Mouse (Mus musculus) ES-CJ7 (cell line): ENCODE measurements around the gene Kcnj13.
A peak's percentile ranks its signal among the peaks of the same experiment; 100 is the strongest.

Experiments used
- DNase-seq: peaks from one replicate; pipeline ENCODE4 v3.0.0; 2011; ENCODE audit warnings: low read depth, low spot score

Gene Kcnj13

GRCm38 (mm10) chr1:87394594-87394993 is at the start of gene Kcnj13:
Kcnj13 (minus strand) TSS chr1:87394729.
- DNase-seq: no peak

DNA sequence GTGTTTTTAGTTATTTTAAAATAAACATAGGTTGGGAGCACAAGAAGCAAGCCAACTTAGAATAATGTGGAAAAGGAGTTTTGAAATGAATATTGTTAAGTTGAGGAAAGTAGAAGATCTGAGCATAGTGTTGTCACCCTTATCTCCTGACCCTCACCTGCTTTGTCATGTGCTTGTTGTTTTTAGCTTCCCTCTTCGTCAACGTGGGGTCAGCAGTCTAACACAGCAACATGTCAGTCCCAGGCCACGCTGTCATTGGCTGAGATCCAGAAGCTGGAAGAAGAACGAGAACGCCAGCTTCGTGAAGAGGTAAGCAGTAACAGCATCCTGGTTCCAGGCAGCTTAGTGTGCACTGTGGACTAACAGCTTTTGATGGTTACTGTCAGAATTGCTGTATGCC is 42.1 kb upstream of the Kcnj13 start:
- DNase-seq: no peak

DNA sequence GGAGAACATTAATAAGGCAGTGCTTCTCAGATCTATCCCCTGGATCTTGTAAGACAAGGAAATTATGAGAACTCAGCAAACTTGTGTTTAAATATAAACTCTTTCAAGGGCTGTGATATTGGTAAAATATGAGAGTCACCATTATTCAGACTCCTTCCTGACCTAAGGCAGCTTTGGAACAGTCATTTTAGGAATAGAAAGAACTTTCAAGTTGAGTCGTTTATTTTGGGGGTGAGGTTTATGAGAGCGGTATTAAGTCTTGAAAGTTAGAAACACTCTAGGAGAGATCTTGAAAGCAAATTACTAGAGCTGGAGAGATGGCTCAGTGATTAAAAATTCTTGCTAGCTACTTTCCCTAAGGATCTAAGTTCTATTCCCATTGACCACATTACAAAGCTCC is 40.6 kb upstream of the Kcnj13 start:
- DNase-seq: no peak

DNA sequence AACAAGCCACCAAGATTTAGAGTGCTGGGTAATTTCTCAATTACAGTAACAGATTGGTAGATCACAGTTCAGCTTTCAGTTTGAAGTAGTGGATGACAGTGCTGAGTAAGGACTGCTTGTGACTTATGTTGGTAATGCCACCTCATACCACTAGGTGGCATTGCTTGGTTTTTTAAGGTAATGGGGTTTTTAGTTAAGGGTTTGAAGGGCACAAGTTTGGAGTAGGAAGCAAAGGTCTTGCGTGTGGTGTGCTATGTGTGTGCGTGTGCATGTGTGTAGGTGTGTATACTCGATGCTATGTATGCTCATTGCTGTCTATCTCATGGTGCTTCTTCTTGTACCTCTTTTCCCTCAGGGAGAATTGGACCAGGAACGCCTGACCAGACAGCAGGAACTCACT is 24.2 kb upstream of the Kcnj13 start:
- peak; percentile 82 for DNase-seq

- no peak for DNase-seq
Observed at GRCm38 (mm10) chr1:87409380-87409779, 14.9 kb upstream of the Kcnj13 start.

GRCm38 (mm10) chr1:87406012-87406411 is 11.5 kb upstream of the Kcnj13 start:
- no peak for DNase-seq

- DNase-seq: no peak
Observed at GRCm38 (mm10) chr1:87404710-87405109, 10.2 kb upstream of the Kcnj13 start.

GRCm38 (mm10) chr1:87396923-87397586 is 2.5 kb upstream of the Kcnj13 start:
- no peak for DNase-seq

GRCm38 (mm10) chr1:87393444-87394195 is 909 bp downstream of the Kcnj13 start:
- no peak for DNase-seq

DNA sequence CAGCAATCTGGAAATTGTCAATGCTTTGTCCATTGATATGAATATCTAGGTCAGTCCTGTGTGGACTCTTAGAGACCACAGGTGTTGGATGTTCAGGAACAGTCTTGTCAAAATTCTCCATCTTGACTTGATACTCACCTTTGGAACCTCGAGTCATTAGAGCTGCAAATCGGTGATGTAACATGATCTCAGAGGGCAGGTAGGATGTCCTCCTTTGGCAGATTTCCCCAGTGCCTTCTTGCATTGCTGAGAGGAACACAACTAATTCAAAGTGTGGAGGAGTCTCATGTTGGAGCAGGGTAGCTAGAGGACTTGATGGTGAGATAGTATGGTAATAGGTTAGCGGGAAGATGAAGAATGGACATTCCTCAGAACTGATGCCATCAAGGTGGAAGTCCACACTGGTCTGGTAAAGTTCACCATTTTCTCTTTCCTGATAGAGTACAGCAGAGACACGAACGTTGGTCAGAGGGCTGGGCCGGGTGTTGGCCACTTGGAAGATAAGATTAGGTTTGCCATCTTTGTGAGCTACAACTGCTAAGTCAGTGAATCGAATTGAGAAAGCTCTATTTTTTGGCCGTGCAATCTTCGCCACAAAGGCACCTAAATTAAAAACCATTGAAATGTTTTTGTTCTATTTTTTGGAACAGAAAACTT is 8.0 kb downstream of the Kcnj13 start:
- DNase-seq: no peak

- DNase-seq: peak; percentile 31
Observed at GRCm38 (mm10) chr1:87381152-87381551, 13.4 kb downstream of the Kcnj13 start.

DNA sequence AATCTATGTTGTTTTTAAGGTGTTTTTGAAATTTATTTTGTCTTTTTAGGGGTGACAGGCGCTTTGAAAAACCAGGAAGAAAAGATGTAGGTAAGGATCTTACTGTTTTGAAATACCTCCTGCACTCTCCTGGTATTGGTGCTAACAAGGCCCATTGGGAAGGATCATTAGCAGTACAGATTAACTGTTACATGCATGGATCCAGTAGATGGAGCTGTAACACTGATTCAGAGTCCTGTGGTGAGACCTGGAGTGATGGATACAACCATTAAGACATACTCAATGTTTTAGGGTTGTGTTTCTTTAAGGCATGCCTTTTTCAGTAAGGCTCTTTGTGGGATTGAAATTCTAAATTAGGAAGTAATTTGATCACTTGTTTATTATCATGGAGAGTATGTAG is 14.6 kb downstream of the Kcnj13 start:
- peak; percentile 75 for DNase-seq

DNA sequence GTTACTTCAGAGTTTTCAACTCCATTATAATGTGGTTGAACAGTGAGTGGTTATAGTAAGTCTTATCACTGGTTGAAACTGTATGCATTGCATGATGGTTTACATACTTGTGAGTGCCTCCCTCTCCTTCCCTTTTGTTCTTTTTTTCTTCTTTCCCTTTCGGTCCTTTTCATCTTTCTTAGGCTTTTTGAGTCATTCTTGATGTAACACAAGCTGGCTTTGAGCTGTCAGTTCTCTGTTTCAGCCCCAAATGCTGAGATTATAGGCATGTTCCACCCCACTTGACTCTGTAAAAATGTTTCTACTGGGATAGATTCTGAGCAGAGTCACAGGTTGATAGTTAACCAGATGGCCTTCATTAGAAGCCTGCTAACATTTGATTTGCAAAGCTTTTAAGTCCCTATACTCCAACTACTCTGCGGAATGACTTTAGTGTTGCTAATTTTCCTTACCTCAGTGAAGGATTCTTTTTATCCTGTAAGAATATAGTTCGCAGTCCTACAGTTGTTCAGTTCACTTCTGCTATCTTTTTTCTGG is 16.4 kb downstream of the Kcnj13 start:
- DNase-seq: no peak

- DNase-seq: no peak
Observed at GRCm38 (mm10) chr1:87360276-87360675, 34.3 kb downstream of the Kcnj13 start.

- DNase-seq: no peak
Observed at GRCm38 (mm10) chr1:87350576-87350975, 44.0 kb downstream of the Kcnj13 start.
